Mouse (Mus musculus) forebrain, embryonic 13.5 days (tissue): ENCODE data around the gene Smyd2. TPM values are rescaled to one million over a fixed set of nuclear protein-coding genes. Genes with fewer than 3 reads are reported as not detected.

Source experiments
- ATAC-seq: fragments of 200-750 bp; cut with Nextera tagmentation; 2 replicates; pipeline ENCODE4 v1.8.0; 2017
- H3K27ac ChIP-seq: fragments of 300-500 bp; sonication (generic); 2 replicates; pipeline ENCODE4 v1.5.1; 2015; ENCODE audit warnings: inconsistent platforms, mild to moderate bottlenecking, moderate library complexity
- H3K27me3 ChIP-seq: fragments of 300-500 bp; sonication (generic); 2 replicates; pipeline ENCODE4 v1.6.1; 2015; ENCODE audit warnings: mild to moderate bottlenecking, inconsistent platforms
- H3K36me3 ChIP-seq: fragments of 300-500 bp; sonication (generic); 2 replicates; pipeline ENCODE4 v1.6.1; 2015; ENCODE audit warnings: mild to moderate bottlenecking, inconsistent platforms; ENCODE audit not compliant: poor library complexity, severe bottlenecking
- H3K4me1 ChIP-seq: fragments of 300-500 bp; sonication (generic); 2 replicates; pipeline ENCODE4 v1.6.1; 2015; ENCODE audit warnings: inconsistent platforms
- H3K4me2 ChIP-seq: fragments of 300-500 bp; sonication (generic); 2 replicates; pipeline ENCODE4 v1.6.1; 2015; ENCODE audit warnings: inconsistent platforms, mild to moderate bottlenecking, moderate library complexity
- H3K4me3 ChIP-seq: fragments of 300-500 bp; sonication (generic); 2 replicates; pipeline ENCODE4 v1.5.1; 2015; ENCODE audit warnings: mild to moderate bottlenecking, inconsistent platforms
- H3K9ac ChIP-seq: fragments of 300-500 bp; sonication (generic); 2 replicates; pipeline ENCODE4 v1.6.1; 2015; ENCODE audit warnings: mild to moderate bottlenecking, inconsistent platforms
- H3K9me3 ChIP-seq: fragments of 300-500 bp; sonication (generic); replicated peaks from 2 replicates; pipeline ENCODE4 v1.6.1; 2016; ENCODE audit warnings: inconsistent platforms
- WGBS: fragments of 180-500 bp; shearing (Covaris S2); methylation state at CpG from one replicate; pipeline ENCODE4 v1.1.7; 2015; 5-methylcytosine and 5-hydroxymethylcytosine counted together
- polyA plus RNA-seq: library from polyadenylated mRNA; unstranded; fragments of >200 nt; fragmentation: Nextera tagmentation; extraction: Ambion mirVana; gene quantifications from 2 replicates; pipeline ENCODE4 v1.2.1, GENCODE M21; 2015

Gene Smyd2
- polyA plus RNA-seq, 1 experiment from 2014 or later = 41.9 TPM

DNA sequence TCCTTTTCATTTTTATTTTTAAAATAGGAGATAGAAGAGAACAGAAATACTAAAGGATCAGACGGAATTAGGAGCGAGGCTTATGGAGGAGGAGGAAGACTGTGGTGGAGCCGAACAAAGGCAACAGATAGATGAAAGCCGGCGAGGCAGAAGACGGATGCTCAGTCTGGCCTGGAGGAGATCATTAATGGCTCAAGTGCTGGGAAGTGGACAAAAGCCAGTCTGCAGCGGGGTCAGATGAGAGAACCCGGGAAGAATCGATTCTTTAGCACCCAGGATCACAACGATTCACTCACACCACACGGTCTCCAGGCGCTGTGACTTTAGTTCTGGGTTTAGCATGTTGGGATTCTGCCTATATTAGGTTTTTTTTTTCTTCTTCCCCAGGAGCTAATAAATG is 10.0 kb upstream of the Smyd2 start:
- H3K4me1 ChIP-seq = peaks cover 11% of the 10 kb centered on the region; the same call in 1 of the 2 replicates
- H3K9me3 ChIP-seq = no peaks in the 10 kb centered on the region
- H3K4me3 ChIP-seq = no peak overlapping the region
- no peak overlapping the region for H3K9ac ChIP-seq
- no peaks in the 10 kb centered on the region for H3K27me3 ChIP-seq
- 20% methylated on average over 12 of the region's 12 CpGs for WGBS
- H3K4me2 ChIP-seq = no peak overlapping the region
- H3K36me3 ChIP-seq = no peaks in the 10 kb centered on the region
- ATAC-seq = no peak
- H3K27ac ChIP-seq = no peak overlapping the region

DNA sequence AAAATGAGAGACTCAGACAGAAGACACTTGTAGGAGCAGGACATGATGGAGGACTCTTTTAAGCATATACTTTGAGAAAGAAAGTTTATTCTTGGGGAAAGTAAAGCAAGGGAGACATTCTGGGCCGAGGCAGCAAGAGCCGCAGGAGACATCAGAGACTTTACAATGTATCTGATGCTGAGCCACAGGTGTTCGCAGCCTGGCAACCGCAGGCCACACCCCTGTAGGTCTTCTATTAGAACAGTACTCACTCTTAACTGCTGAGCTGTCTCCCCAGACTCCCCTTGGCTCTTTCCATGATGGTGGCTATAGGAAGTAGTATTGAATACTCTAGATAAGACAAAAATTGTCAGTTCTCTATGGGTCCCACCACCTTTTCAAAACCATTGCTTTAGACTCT is 7.7 kb upstream of the Smyd2 start:
- no peak overlapping the region for H3K9ac ChIP-seq
- 45% methylated on average over 4 of the region's 4 CpGs for WGBS
- no peaks in the 10 kb centered on the region for H3K9me3 ChIP-seq
- no peaks in the 10 kb centered on the region for H3K27me3 ChIP-seq
- no peak for ATAC-seq
- peaks cover 12% of the 10 kb centered on the region; the same call in 1 of the 2 replicates for H3K4me1 ChIP-seq
- H3K36me3 ChIP-seq = no peaks in the 10 kb centered on the region
- H3K27ac ChIP-seq = no peak overlapping the region
- H3K4me3 ChIP-seq = no peak overlapping the region
- H3K4me2 ChIP-seq = no peak overlapping the region

DNA sequence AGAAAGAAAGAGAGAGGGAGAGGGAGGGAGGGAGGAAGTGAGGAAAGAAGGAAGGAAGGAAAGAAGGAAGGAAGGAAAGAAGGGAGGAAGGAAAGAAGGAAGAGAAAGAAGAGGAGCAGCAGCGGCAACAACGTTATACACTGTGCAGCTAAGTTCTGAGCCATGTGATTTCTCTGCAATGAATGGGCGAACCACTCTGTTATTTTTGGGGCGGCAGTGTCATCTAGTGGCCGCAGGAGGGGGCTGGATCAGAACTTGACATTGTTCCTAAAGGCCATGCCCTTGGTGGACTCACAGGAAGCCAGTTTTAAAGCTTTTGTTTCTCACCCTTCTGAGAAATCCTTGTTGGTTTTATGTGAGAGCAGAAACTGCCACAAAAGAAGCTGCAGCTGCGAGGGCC is 5.5 kb upstream of the Smyd2 start:
- WGBS = under 1% methylated on average over 6 of the region's 6 CpGs

DNA sequence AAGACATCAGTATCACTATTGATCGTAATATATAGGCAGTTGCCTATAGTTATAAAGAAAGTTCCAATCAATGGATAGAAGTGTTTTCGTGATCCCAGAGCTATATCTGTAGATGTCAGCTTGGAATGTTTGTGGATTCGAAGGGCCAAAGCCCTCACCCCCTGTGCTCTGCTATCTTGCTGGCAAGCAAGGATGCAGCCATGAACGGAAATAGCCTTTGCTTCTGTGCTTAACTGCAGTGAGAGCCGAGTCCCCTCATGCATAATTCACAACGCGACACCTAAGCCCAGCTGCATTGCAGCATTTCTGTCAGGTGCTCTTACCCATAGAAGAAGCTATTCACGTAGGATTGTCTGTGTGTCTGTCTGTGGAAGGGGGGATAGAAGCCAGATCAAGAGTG is 4.1 kb upstream of the Smyd2 start:
- Histone ChIP-seq H3K4me3 (no peak overlapping the region), H3K9ac (no peak overlapping the region), H3K27ac (no peak overlapping the region), H3K9me3 (no peaks in the 10 kb centered on the region), H3K27me3 (peaks cover 14% of the 10 kb centered on the region), H3K4me2 (no peak overlapping the region), H3K4me1 (peaks cover 18% of the 10 kb centered on the region), H3K36me3 (no peaks in the 10 kb centered on the region)
- ATAC-seq = no peak
- WGBS = 69% methylated on average over 8 of the region's 8 CpGs

More for the DNA sequence above, 5.5 kb upstream of the Smyd2 start:
- Histone ChIP-seq H3K4me2 (no peak overlapping the region), H3K9ac (no peak overlapping the region), H3K27ac (no peak overlapping the region), H3K4me1 (peaks cover 9% of the 10 kb centered on the region), H3K9me3 (no peaks in the 10 kb centered on the region), H3K4me3 (no peak overlapping the region), H3K36me3 (no peaks in the 10 kb centered on the region), H3K27me3 (peaks cover 14% of the 10 kb centered on the region)
- ATAC-seq = peak; percentile 81; the same call in 1 of the 2 replicates

DNA sequence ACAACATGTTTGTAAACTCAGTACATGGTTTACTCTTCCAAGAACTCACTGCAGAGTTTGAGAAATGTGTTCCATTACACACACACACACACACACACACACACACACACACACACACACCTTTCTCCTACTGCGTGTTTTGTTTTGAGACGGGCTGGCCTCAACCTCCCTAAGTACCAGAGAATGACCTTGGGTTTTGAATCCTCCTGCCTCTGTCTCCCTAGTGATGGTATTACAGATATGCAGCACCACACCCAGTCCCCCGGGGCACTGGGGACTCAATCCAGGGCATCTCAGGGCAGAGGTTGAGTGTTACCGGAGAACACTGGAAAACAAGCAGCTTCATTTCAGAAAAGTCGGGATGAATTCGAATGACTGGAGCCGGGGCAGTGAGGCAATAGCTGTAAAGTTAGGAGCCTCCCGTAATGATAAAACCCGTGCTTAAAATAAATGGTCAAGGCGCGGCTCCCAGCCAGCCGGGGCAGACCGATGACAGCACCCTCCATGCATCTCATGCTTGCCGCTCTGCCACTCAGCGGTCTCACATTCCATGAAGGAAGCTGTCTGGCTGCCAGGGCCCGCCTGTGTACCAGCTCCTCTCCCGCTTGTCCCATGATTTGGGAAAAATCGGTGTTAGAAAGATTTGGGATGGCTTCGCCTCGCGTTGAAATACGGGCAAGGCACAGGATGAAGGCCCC is 1.9 kb upstream of the Smyd2 start:
- ATAC-seq = no peak
- Histone ChIP-seq H3K36me3 (no peaks in the 10 kb centered on the region), H3K27ac (no peak overlapping the region), H3K4me3 (no peak overlapping the region), H3K9me3 (no peaks in the 10 kb centered on the region), H3K9ac (no peak overlapping the region), H3K4me2 (no peak overlapping the region), H3K4me1 (peaks cover 25% of the 10 kb centered on the region), H3K27me3 (peaks cover 21% of the 10 kb centered on the region)
- 87% methylated on average over 22 of the region's 22 CpGs for WGBS

DNA sequence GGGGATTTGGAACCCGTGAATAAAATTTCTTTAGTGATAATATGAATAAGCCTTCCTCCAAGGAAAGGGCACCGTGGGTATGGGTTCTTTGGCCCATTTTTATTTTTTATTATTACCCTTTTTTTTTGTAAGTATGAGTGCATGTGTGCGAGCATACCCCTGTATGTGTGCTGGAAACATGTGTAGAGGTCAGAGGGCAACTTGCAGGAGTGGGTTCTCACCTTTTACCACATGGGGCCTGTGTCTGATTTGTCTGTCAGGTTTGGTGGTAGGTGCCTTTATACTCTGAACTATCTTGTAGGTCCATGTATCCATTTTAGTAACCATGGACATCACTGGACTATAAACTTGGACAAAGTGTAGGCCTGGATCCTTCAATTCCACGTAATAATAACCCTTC is 994 bp upstream of the Smyd2 start:
- H3K9me3 ChIP-seq = no peaks in the 10 kb centered on the region
- 70% methylated on average over 4 of the region's 4 CpGs for WGBS
- no peak overlapping the region for H3K27ac ChIP-seq
- peaks cover 24% of the 10 kb centered on the region for H3K27me3 ChIP-seq
- H3K36me3 ChIP-seq = no peaks in the 10 kb centered on the region
- no peak overlapping the region for H3K4me2 ChIP-seq
- H3K4me1 ChIP-seq = peaks cover 25% of the 10 kb centered on the region
- H3K4me3 ChIP-seq = no peak overlapping the region
- H3K9ac ChIP-seq = no peak overlapping the region
- ATAC-seq = no peak

DNA sequence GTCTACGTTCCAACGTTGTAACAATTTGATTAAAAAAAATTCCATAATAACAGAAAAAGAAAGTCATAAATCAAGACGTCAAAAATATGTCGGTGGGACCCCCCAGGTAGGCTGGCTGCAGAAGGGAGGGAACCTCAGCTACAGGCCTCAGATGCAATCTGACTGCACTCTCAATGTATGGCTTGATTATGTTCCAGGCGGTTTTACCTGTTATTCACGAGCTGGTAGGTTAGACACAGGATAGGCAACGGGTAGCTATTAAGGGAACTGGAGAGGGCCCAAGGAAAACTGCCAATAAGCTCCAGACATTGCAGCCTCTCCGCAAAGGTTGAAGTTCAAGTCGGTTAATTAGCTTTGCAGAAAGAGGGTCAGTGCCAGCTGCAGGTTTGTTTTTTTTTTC is 558 bp upstream of the Smyd2 start:
- Histone ChIP-seq H3K27me3 (peaks cover 24% of the 10 kb centered on the region), H3K4me2 (peak overlapping the region; percentile 97), H3K27ac (no peak overlapping the region), H3K36me3 (no peaks in the 10 kb centered on the region), H3K4me3 (peak overlapping the region; percentile 74), H3K9me3 (no peaks in the 10 kb centered on the region), H3K9ac (peak overlapping the region; percentile 81), H3K4me1 (peaks cover 21% of the 10 kb centered on the region)
- 19% methylated on average over 9 of the region's 9 CpGs for WGBS
- ATAC-seq = peak; percentile 25; the same call in 1 of the 2 replicates

DNA sequence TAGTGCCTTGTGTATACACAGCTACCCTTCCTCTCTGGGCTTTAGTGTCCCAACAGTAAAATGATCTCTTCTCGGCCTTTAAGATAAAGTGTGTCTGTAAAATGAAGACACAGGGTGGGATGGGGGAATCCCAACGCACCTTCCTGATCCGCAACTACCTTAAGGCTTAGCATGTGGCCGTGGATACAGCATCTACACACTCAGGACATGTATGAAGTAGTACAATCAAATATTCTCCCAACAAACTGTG is 670 bp downstream of the Smyd2 start:
- H3K27ac ChIP-seq = no peak overlapping the region
- WGBS = 6% methylated on average over 4 of the region's 4 CpGs
- H3K9me3 ChIP-seq = no peaks in the 10 kb centered on the region
- no peak for ATAC-seq
- H3K9ac ChIP-seq = peak overlapping the region; percentile 81
- H3K4me2 ChIP-seq = peak overlapping the region; percentile 97
- peaks cover 23% of the 10 kb centered on the region for H3K4me1 ChIP-seq
- no peaks in the 10 kb centered on the region for H3K36me3 ChIP-seq
- H3K27me3 ChIP-seq = peaks cover 27% of the 10 kb centered on the region
- peak overlapping the region; percentile 74 for H3K4me3 ChIP-seq

DNA sequence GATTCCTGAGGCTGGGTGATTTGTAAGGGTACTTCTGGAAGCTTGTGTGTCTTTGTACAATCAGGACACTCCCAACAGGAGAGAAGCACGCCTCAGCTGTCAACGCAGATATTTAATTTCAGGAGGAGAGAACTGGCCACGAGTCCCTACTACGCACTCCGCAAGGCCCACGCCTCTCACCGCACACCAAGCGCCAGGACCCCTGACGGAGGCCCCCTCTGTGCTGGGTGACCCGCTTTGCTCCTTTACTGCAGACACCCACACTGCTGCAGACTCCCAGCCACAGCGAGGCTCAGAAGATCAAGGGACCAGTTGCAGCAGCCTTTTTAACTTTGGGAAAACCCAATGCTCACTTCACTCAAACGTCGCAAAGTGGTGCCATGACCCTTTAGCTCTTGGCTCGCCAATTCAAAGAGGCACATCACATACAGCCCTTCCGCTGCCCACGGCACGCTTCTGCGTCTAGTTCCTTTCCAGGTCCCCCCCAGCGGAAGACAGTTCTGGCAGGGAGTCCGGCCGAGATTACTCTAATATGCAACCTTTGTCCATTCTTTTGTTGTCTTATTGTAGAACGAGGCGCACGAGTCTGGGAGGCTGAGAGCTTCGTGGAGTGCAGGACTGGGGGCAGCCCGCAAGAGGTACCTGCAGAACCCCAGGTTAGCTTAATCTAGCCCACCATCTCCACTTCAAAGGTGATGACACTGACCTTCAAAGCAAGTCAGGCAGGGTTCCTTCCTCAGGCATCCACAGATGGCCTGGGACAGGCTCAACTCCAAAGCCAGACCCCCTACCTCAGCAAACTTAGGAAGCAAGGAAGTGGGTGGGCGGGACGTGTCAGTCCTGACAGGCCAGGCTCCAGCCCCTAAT is 1.2 kb downstream of the Smyd2 start:
- peak overlapping the region; percentile 97 for H3K4me2 ChIP-seq
- peak; percentile 23; the same call in 1 of the 2 replicates for ATAC-seq
- 51% methylated on average over 28 of the region's 28 CpGs for WGBS

DNA sequence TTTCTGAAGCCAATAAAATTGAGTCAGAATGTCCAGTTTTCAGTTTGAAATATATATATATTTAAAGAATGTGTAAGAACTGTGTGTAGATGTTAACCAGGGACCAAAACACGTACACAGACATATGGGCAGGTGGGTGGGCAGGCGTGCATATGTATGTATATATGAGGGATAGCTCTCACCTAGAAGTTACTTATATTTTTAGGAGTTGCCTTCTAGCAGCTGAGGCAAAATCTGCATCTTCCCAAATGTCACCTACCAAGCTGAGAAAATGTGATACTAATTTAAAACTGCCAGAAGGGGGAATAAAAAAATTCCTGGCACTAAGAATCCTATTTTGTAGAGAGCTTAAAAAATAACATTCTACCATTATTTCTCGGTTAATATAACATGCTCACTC is 2.4 kb downstream of the Smyd2 start:
- ATAC-seq = no peak
- Histone ChIP-seq H3K9ac (no peak overlapping the region), H3K27ac (no peak overlapping the region), H3K4me2 (no peak overlapping the region), H3K9me3 (no peaks in the 10 kb centered on the region), H3K4me1 (peaks cover 26% of the 10 kb centered on the region), H3K27me3 (peaks cover 27% of the 10 kb centered on the region), H3K4me3 (no peak overlapping the region), H3K36me3 (no peaks in the 10 kb centered on the region)
- 89% methylated on average over 3 of the region's 3 CpGs for WGBS

More for the DNA sequence above, 1.2 kb downstream of the Smyd2 start:
- Histone ChIP-seq H3K9me3 (no peaks in the 10 kb centered on the region), H3K36me3 (no peaks in the 10 kb centered on the region), H3K4me3 (peak overlapping the region; percentile 74), H3K9ac (peak overlapping the region; percentile 81), H3K27me3 (peaks cover 27% of the 10 kb centered on the region), H3K27ac (no peak overlapping the region), H3K4me1 (peaks cover 26% of the 10 kb centered on the region)

DNA sequence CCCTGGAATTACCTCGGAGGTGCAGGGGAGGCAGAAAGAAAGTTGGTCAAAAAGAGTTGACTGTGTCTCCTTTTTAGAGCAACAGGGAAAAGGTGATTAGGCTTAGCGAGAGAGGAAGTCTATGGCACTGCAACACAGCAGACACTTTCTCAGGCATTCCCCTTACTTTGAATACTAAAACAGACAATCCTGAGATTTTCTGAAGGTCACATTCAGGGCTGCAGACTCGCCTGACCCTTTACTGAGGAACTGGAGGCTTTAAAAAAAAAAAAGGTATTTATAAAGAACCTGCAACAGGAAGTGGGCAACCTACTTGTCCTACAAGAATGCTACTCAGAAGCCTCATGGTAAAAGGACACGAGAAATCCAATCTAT is 5.0 kb downstream of the Smyd2 start:
- Histone ChIP-seq H3K9ac (no peak overlapping the region), H3K4me2 (no peak overlapping the region), H3K36me3 (0 out of 2 replicates have a peak, but pooled peaks cover 5% of the 10 kb centered on the region), H3K27ac (no peak overlapping the region), H3K27me3 (peaks cover 13% of the 10 kb centered on the region; the same call in 1 of the 2 replicates), H3K4me3 (no peak overlapping the region), H3K4me1 (peaks cover 31% of the 10 kb centered on the region), H3K9me3 (no peaks in the 10 kb centered on the region)
- ATAC-seq = no peak
- WGBS = 37% methylated on average over 4 of the region's 4 CpGs

DNA sequence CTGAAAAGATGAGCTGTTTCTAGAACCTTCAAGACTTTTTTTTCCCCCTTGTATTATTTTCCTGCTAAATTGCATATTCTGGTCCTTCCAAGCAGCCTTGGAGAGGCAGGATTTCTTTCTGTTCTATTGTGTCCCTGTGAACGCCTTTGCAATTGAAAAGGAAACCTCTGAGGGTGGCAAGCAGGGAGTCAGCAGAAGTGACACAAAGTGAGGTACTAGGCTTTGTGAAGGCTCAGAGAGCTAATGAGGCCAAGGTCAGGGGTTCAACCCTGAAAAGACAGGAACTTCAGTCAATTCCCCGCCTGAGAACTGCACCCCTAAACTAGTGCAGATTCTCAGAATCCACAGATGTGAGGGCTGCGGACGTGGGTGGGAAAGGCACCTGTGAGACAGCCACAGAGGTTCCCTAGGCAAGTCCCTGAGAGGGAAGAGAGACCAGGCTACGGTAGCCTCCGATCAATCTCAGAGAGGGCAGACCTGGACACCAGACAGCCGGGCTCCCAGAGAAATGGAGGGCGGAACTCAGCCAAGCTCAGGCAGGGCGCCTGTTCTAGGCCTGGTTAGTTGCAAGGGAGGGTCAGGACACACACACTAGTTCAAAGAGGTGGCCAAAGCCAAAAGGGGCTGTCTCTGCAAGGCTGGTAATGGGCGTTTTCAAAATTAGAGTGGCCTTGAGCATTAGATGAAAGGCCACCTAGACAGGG is 5.6 kb downstream of the Smyd2 start:
- H3K4me3 ChIP-seq = no peak overlapping the region
- H3K4me1 ChIP-seq = peaks cover 29% of the 10 kb centered on the region
- WGBS = 26% methylated on average over 10 of the region's 10 CpGs
- no peaks in the 10 kb centered on the region for H3K9me3 ChIP-seq
- no peak overlapping the region for H3K9ac ChIP-seq
- H3K27ac ChIP-seq = no peak overlapping the region
- no peak overlapping the region for H3K4me2 ChIP-seq
- 0 out of 2 replicates have a peak, but pooled peaks cover 5% of the 10 kb centered on the region for H3K36me3 ChIP-seq
- no peak for ATAC-seq
- H3K27me3 ChIP-seq = peaks cover 13% of the 10 kb centered on the region; the same call in 1 of the 2 replicates
